Mouse (Mus musculus) olfactory bulb, adult 2 months (tissue): ENCODE measurements at regions not wholly inside any gene's neighbourhood (a gene's known extent, or its start where the extent isn't known, plus 50 kb on each side); places are given as distances from the start of the nearest gene placed in this dataset.

Experiments used
- H3K27ac ChIP-seq: fragments of 200-500 bp; 2 replicates; pipeline ENCODE4 v1.5.1; 2012; ENCODE audit warnings: low read depth, low read length; ENCODE audit not compliant: insufficient read depth
- H3K4me1 ChIP-seq: fragments of 200-500 bp; 2 replicates; pipeline ENCODE4 v1.6.1; 2012; ENCODE audit warnings: low read length; ENCODE audit not compliant: control insufficient read depth, insufficient read depth
- H3K4me3 ChIP-seq: fragments of 200-500 bp; 2 replicates; pipeline ENCODE4 v1.5.1; 2012; ENCODE audit warnings: mild to moderate bottlenecking, low read depth, low read length, moderate library complexity; ENCODE audit not compliant: insufficient read depth
- CTCF ChIP-seq: fragments of 200-500 bp; IDR thresholded peaks from 2 replicates; pipeline ENCODE4 v1.5.1; 2012; ENCODE audit warnings: low read depth, mild to moderate bottlenecking, low read length, moderate library complexity; ENCODE audit not compliant: insufficient read depth
- POLR2A ChIP-seq: fragments of 200-500 bp; IDR thresholded peaks from 2 replicates; pipeline ENCODE4 v1.6.1; 2012; ENCODE audit warnings: mild to moderate bottlenecking, low read depth, low read length, moderate library complexity; ENCODE audit not compliant: insufficient read depth
- WGBS: fragments of 180-500 bp; shearing (Covaris S2); methylation state at CpG from one replicate; pipeline ENCODE4 v1.1.7; 2018; 5-methylcytosine and 5-hydroxymethylcytosine counted together

GRCm38 (mm10) chr1:166800953-166801603, 119.4 kb upstream of the Fmo9 start:
- no peak overlapping the region for H3K27ac ChIP-seq

GRCm38 (mm10) chr1:166801929-166802328, 120.3 kb upstream of the Fmo9 start:
- Histone ChIP-seq H3K27ac (no peak overlapping the region), H3K4me1 (no peaks in the 10 kb centered on the region), H3K4me3 (no peak overlapping the region)
- 74% methylated on average over 4 of the region's 4 CpGs for WGBS
- no peak for TF ChIP-seq CTCF
- TF ChIP-seq POLR2A: no peak

More at GRCm38 (mm10) chr1:166800953-166801603, 119.4 kb upstream of the Fmo9 start:
- 82% methylated on average over 11 of the region's 11 CpGs for WGBS
- no peak for TF ChIP-seq POLR2A
- TF ChIP-seq CTCF: no peak
- no peak overlapping the region for H3K4me3 ChIP-seq
- peaks cover 2% of the 10 kb centered on the region; the same call in 1 of the 2 replicates for H3K4me1 ChIP-seq

GRCm38 (mm10) chr1:166803928-166804327, 122.3 kb upstream of the Fmo9 start:
- Histone ChIP-seq H3K4me3 (no peak overlapping the region), H3K4me1 (no peaks in the 10 kb centered on the region), H3K27ac (no peak overlapping the region)
- TF ChIP-seq CTCF: no peak
- no peak for TF ChIP-seq POLR2A
- WGBS: 92% methylated on average over 2 of the region's 2 CpGs

GRCm38 (mm10) chr1:166804333-166804732, 122.7 kb upstream of the Fmo9 start:
- H3K27ac ChIP-seq: no peak overlapping the region
- WGBS: 92% methylated on average over 1 of the region's 1 CpGs
- no peak for TF ChIP-seq CTCF
- no peak for TF ChIP-seq POLR2A
- H3K4me3 ChIP-seq: no peak overlapping the region
- no peaks in the 10 kb centered on the region for H3K4me1 ChIP-seq

- no peak for TF ChIP-seq CTCF
- no peak for TF ChIP-seq POLR2A
- 66% methylated on average over 7 of the region's 7 CpGs for WGBS
- no peak overlapping the region for H3K4me3 ChIP-seq
- no peaks in the 10 kb centered on the region for H3K4me1 ChIP-seq
- H3K27ac ChIP-seq: no peak overlapping the region
Measured at GRCm38 (mm10) chr1:166807163-166807945, 125.7 kb upstream of the Fmo9 start.

GRCm38 (mm10) chr1:166811341-166812071, 129.9 kb upstream of the Fmo9 start:
- Histone ChIP-seq H3K27ac (no peak overlapping the region), H3K4me1 (peaks cover 3% of the 10 kb centered on the region), H3K4me3 (no peak overlapping the region)
- WGBS: 93% methylated on average over 9 of the region's 9 CpGs
- TF ChIP-seq POLR2A: no peak
- no peak for TF ChIP-seq CTCF

- WGBS: 79% methylated on average over 7 of the region's 7 CpGs
- TF ChIP-seq CTCF: no peak
- TF ChIP-seq POLR2A: no peak
- H3K27ac ChIP-seq: no peak overlapping the region
- H3K4me3 ChIP-seq: no peak overlapping the region
- H3K4me1 ChIP-seq: peaks cover 3% of the 10 kb centered on the region
Measured at GRCm38 (mm10) chr1:166812072-166812461, 130.4 kb upstream of the Fmo9 start.

GRCm38 (mm10) chr1:166812920-166813439, 131.3 kb upstream of the Fmo9 start:
- TF ChIP-seq CTCF: no peak
- no peak for TF ChIP-seq POLR2A
- 74% methylated on average over 7 of the region's 7 CpGs for WGBS
- Histone ChIP-seq H3K4me3 (no peak overlapping the region), H3K27ac (no peak overlapping the region), H3K4me1 (peaks cover 3% of the 10 kb centered on the region)
